Comparison of ENCODE assay signal across 16 mouse cellular contexts in genomic region chr2:7530461-7531184, GRCm38 (mm10). TPM values are rescaled to one million over a fixed set of nuclear protein-coding genes. Genes with fewer than 3 reads are reported as not detected.
A peak's percentile ranks its signal among the peaks of the same experiment; 100 is the strongest.
DNase-seq lines count a peak whose midpoint lies in the region; ATAC-seq and TF ChIP-seq lines count a peak whose summit lies in the region.
"Had no signal": no experiment of that assay in that cellular context is flagged by ENCODE, and none has a peak within 500 bp of the region (broad histone marks: within the 10 kb centered on the region; RNA-seq: fewer than 3 reads in every experiment).

No protein-coding gene starts in this region.

- DNase-seq in layer of hippocampus, adult 2 months (ENCODE audit: low spot score in 2 of 2) = no peak
- DNase-seq in layer of hippocampus, adult 11-12 months (ENCODE audit: low spot score) = no peak
- no peak for DNase-seq in kidney, postnatal 36 days
- no peak for DNase-seq in spleen, adult 18-20 months
- DNase-seq: adrenal gland, adult 8-10 months; cerebellum, adult 9-11 months; gastrocnemius, postnatal 25 days; kidney, adult 9 months; lung, postnatal 14 days had no signal

- no peaks in the 10 kb centered on the region for H3K27me3 ChIP-seq in hindbrain, embryonic 12.5 days
- no peaks in the 10 kb centered on the region for H3K27me3 ChIP-seq in midbrain, embryonic 13.5 days
- H3K27me3 ChIP-seq: embryonic facial prominence, embryonic 12.5 days; heart, embryonic 13.5 days had no signal

- H3K27ac ChIP-seq in layer of hippocampus, adult 2 months = peak overlapping the region; percentile 76
- H3K27ac ChIP-seq in cortical plate, adult 2 months (ENCODE audit: insufficient read depth, low read length) = peak overlapping the region; percentile 96
- H3K27ac ChIP-seq in hindbrain, embryonic 12.5 days = peak overlapping the region; percentile 40; the same call in 1 of the 2 replicates
- H3K27ac ChIP-seq in midbrain, embryonic 13.5 days = peak overlapping the region; percentile 67
- H3K27ac ChIP-seq: embryonic facial prominence, embryonic 12.5 days; heart, embryonic 13.5 days; liver, embryonic 14.5 days had no signal

- no peak overlapping the region for H3K4me3 ChIP-seq in layer of hippocampus, adult 2 months
- no peak overlapping the region for H3K4me3 ChIP-seq in cortical plate, adult 2 months (ENCODE audit: insufficient read depth, low read length)
- no peak overlapping the region for H3K4me3 ChIP-seq in hindbrain, embryonic 12.5 days
- no peak overlapping the region for H3K4me3 ChIP-seq in midbrain, embryonic 13.5 days (replicated peaks)
- H3K4me3 ChIP-seq: embryonic facial prominence, embryonic 12.5 days; heart, embryonic 13.5 days had no signal

- H3K4me2 ChIP-seq in hindbrain, embryonic 12.5 days (replicated peaks) = no peak overlapping the region
- H3K4me2 ChIP-seq in midbrain, embryonic 13.5 days (replicated peaks) = no peak overlapping the region; the same call in 1 of the 2 replicates
- H3K4me2 ChIP-seq: embryonic facial prominence, embryonic 12.5 days; heart, embryonic 13.5 days had no signal

- H3K36me3 ChIP-seq in hindbrain, embryonic 12.5 days = no peaks in the 10 kb centered on the region
- H3K36me3 ChIP-seq in midbrain, embryonic 13.5 days = no peaks in the 10 kb centered on the region
- H3K36me3 ChIP-seq: embryonic facial prominence, embryonic 12.5 days; heart, embryonic 13.5 days had no signal

- TF ChIP-seq CTCF in layer of hippocampus, adult 2 months (conservative IDR thresholded peaks at IDR 0.05) = no peak
- TF ChIP-seq CTCF in cortical plate, adult 2 months (IDR thresholded peaks at IDR 0.05; ENCODE audit: extremely low read depth, insufficient read depth, low read length) = no peak

- peaks cover 3% of the 10 kb centered on the region for H3K4me1 ChIP-seq in cortical plate, adult 2 months (ENCODE audit: control insufficient read depth, insufficient read depth, low read length)
- peaks cover 5% of the 10 kb centered on the region; the same call in 1 of the 2 replicates for H3K4me1 ChIP-seq in hindbrain, embryonic 12.5 days
- peaks cover 42% of the 10 kb centered on the region for H3K4me1 ChIP-seq in midbrain, embryonic 13.5 days (replicated peaks)
- H3K4me1 ChIP-seq: embryonic facial prominence, embryonic 12.5 days had no signal

- 0 out of 2 replicates have a peak, but pooled peaks have one; percentile 36 for ATAC-seq in hindbrain, embryonic 12.5 days (ENCODE audit: low FRiP score)
- ATAC-seq in midbrain, embryonic 13.5 days = peak; percentile 67
- ATAC-seq in megakaryocyte-erythroid progenitor cell, adult 5-6 weeks (replicated peaks; ENCODE audit: low FRiP score, low TSS enrichment, poor library complexity, severe bottlenecking) = no peak

- H3K9ac ChIP-seq in hindbrain, embryonic 12.5 days = no peak overlapping the region
- no peak overlapping the region for H3K9ac ChIP-seq in midbrain, embryonic 13.5 days (replicated peaks)
- H3K9ac ChIP-seq: embryonic facial prominence, embryonic 12.5 days; heart, embryonic 13.5 days; liver, embryonic 14.5 days had no signal

- H3K9me3 ChIP-seq in hindbrain, embryonic 12.5 days (replicated peaks) = no peaks in the 10 kb centered on the region
- H3K9me3 ChIP-seq in midbrain, embryonic 13.5 days = no peaks in the 10 kb centered on the region
- H3K9me3 ChIP-seq: embryonic facial prominence, embryonic 12.5 days; heart, embryonic 13.5 days had no signal

- TF ChIP-seq POLR2A in cortical plate, adult 2 months (IDR thresholded peaks at IDR 0.05; ENCODE audit: extremely low read depth, insufficient read depth, low read length) = no peak

- WGBS in hindbrain, embryonic 12.5 days = 41% methylated on average over 8 of the region's 8 CpGs
- 23% methylated on average over 8 of the region's 8 CpGs for WGBS in midbrain, embryonic 13.5 days

RNA-seq across cellular contexts. Expression of gene Celf2, which starts 21.3 kb away (rescaled TPM):
- 100 to 1,000 TPM; 500 to 535 TPM for total RNA-seq in layer of hippocampus, adult 2 months (2021)
- 180 and 181 TPM in 2 replicates for polyA plus RNA-seq in cortical plate, adult 2 months (2012; rRNA removed)
- polyA plus RNA-seq in hindbrain, embryonic 12.5 days (2016; fragmentation: Nextera tagmentation; extraction: Ambion mirVana) = 108 and 118 TPM in 2 replicates
- polyA plus RNA-seq in midbrain, embryonic 13.5 days (2015; fragmentation: Nextera tagmentation; extraction: Ambion mirVana) = 182 and 198 TPM in 2 replicates
- 22.7 and 41.3 TPM in 2 replicates for total RNA-seq in megakaryocyte-erythroid progenitor cell, adult 5-6 weeks (2014; fragmentation: Nextera tagmentation)
- 16.2 and 47.0 TPM in 2 replicates for total RNA-seq in megakaryocyte-erythroid progenitor cell, adult 5-6 weeks (2017)

Comparison
In these comparisons a context has a peak if more than half of its experiments do, and no peak if none do; other contexts are left out.
1. H3K27ac ChIP-seq: peak in every context shown above with its lines; median percentile 96 in cortical plate, adult 2 months; 76 in layer of hippocampus, adult 2 months; 67 in midbrain, embryonic 13.5 days; 40 in hindbrain, embryonic 12.5 days.